Mouse (Mus musculus): ENCODE measurements at regions not wholly inside any gene's neighbourhood (a gene's known extent, or its start where the extent isn't known, plus 50 kb on each side); places are given as distances from the start of the nearest gene placed in this dataset.

DNA sequence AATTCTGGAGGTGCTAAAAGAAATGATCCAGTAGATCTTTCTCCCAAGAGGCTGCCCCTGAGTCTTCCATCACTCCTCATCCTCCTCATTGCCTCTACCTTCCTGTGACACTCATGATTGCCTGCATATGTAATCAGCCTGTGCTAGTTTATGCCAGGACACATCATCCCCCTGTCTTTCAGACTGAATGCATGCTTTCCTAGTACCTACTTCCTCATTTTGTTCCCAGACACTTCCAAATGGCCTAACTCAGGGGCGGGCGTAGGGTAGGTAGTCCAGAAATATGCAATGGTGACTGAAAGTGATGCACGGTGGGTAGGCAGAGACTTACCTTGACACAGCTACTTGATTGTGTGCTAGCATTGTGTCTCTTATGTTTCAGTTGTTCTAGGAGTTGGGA lies 65.8 kb upstream of the Aoah start:
- TF ChIP-seq CTCF (IDR thresholded peaks at IDR 0.05; ENCODE audit: borderline replicate concordance, extremely low read depth, insufficient read depth, insufficient read length) (no peak), POLR2A (IDR thresholded peaks at IDR 0.05; ENCODE audit: borderline replicate concordance, extremely low read depth, insufficient read depth, insufficient read length, poor library complexity, severe bottlenecking) (no peak)
